Mouse (Mus musculus): ENCODE results near the gene Gm49337. TPM values are rescaled to one million over a fixed set of nuclear protein-coding genes. Genes with fewer than 3 reads are reported as not detected.
"Not testable (repeated sequence)": the region's sequence is repeated elsewhere in the genome, so short reads cannot be mapped to it uniquely, and the experiment has no call there.

Gm49337 gene
- polyA plus RNA-seq, 1 experiment from 2014 or later, result not detected

- Histone ChIP-seq H3K4me3 (peak overlapping the region; percentile 68), H3K27me3 (no peaks in the 10 kb centered on the region), H3K27ac (peak overlapping the region; percentile 100), H3K9me3 (no peaks in the 10 kb centered on the region), H3K4me1 (peaks cover 10% of the 10 kb centered on the region), H3K9ac (peak overlapping the region; percentile 94), H3K36me3 (no peaks in the 10 kb centered on the region), H3K4me2 (replicated peaks) (peak overlapping the region; percentile 68)
- 5% methylated on average over 6 of the region's 6 CpGs for WGBS
- ATAC-seq (ENCODE audit: low FRiP score, low read depth), result no peak
These were observed 47.0 kb downstream of the Gm49337 start for GRCm38 (mm10) chr4:116220071-116220650.

DNA sequence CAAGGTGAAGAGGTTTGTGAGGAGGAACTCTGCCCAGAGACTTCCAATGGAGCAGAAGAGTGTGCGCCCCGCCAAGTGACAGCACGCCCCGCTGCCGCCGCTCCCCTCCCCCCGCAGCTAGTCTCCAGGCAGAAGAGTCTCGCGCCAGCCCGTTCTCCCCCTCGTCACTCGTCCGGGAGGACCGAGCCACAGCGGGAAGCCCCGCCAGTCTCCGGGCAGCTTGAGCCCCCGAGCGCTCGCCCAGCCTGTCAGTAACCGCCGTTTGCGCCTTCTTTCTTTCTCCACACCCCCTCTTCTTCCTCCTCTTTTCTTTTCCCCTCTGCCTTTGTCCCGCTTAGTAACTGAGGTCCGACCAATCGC lies 47.6 kb downstream of the Gm49337 start:
- H3K27me3 ChIP-seq, result no peaks in the 10 kb centered on the region
- H3K9ac ChIP-seq, result peak overlapping the region; percentile 94
- H3K4me2 ChIP-seq (replicated peaks), result peak overlapping the region; percentile 68
- H3K4me3 ChIP-seq, result peak overlapping the region; percentile 68
- WGBS, result under 1% methylated on average over 26 of the region's 26 CpGs
- H3K4me1 ChIP-seq, result peaks cover 10% of the 10 kb centered on the region
- no peaks in the 10 kb centered on the region for H3K36me3 ChIP-seq
- no peaks in the 10 kb centered on the region for H3K9me3 ChIP-seq
- peak; percentile 45 for ATAC-seq (ENCODE audit: low FRiP score, low read depth)
- peak overlapping the region; percentile 100 for H3K27ac ChIP-seq

- Histone ChIP-seq H3K36me3 (no peaks in the 10 kb centered on the region), H3K4me1 (peaks cover 10% of the 10 kb centered on the region), H3K4me3 (peak within 1 kb of the TSS; percentile 68), H3K4me2 (replicated peaks) (peak within 1 kb of the TSS; percentile 68), H3K9me3 (no peaks in the 10 kb centered on the region), H3K27ac (peak within 1 kb of the TSS; percentile 100), H3K9ac (peak within 1 kb of the TSS; percentile 94), H3K27me3 (no peaks in the 10 kb centered on the region)
- peak; percentile 100 for ATAC-seq (ENCODE audit: low FRiP score, low read depth)
- 0% methylated on average over 52 of the region's 53 CpGs for WGBS
These were observed 48.1 kb downstream of the Gm49337 start, which contains the start of gene Pik3r3 for GRCm38 (mm10) chr4:116221140-116221851. TSS of gene Pik3r3 (plus strand) at chr4:116221618.

DNA sequence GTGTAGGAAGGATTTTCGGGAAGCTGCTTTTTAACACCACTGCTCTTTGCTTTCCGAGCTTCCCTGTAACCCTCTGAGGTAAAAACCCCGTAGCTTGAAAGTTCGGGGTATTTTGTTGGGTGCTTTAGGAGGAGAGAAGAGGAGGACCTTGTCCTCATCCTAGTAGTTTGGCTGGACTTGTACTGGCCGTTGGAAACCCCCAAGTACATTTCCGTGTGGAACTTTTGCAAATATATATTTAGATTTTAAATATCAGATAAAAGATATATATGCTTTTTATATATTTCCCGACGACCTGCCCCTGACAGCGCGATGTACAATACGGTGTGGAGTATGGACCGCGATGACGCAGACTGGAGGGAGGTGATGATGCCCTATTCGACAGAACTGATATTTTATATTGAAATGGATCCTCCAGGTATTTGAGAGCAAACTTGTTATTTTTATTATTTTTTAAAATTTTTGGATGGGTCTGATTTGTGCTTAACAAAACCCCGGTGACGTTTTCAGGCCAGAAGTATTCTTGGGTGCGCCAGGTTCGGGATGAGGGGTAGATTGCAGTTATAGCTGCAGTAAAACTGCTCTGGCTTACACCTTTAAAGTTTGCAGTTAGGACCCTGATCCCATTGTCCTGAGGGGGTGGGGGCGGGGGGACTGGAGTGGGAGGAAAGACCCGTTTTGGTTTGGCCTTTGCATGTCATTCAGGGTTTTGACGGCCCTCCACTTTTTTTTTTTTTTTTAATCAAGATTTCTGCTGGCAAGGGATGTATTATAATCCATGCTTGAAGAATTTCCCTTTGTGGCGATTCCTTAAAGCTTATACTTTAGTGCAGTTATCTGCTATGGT lies 49.0 kb downstream of the Gm49337 start:
- Histone ChIP-seq H3K36me3 (no peaks in the 10 kb centered on the region), H3K4me1 (peaks cover 10% of the 10 kb centered on the region), H3K9me3 (no peaks in the 10 kb centered on the region), H3K27me3 (no peaks in the 10 kb centered on the region), H3K9ac (peak overlapping the region; percentile 92), H3K27ac (peak overlapping the region; percentile 99), H3K4me3 (peak overlapping the region; percentile 68), H3K4me2 (replicated peaks) (peak overlapping the region; percentile 68)
- under 1% methylated on average over 23 of the region's 23 CpGs for WGBS
- ATAC-seq (ENCODE audit: low FRiP score, low read depth), result no peak

DNA sequence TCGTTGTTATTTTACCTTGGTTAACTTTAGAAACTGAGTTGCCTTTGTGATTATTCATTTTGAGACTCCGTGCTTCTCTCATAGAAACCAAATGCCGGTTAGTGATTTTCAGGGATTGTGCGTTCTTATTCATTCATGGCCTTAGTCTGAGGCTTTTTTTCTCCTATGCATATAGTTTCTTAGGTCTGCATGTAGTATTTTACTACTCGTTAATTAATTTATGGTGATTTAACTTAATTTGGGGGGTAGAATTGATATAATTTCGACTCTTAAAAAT lies 49.6 kb downstream of the Gm49337 start:
- 4% methylated on average over 6 of the region's 6 CpGs for WGBS
- peak overlapping the region; percentile 99; the same call in 1 of the 2 replicates for H3K27ac ChIP-seq
- ATAC-seq (ENCODE audit: low FRiP score, low read depth), result no peak
- peaks cover 10% of the 10 kb centered on the region for H3K4me1 ChIP-seq
- peak overlapping the region; percentile 68 for H3K4me2 ChIP-seq (replicated peaks)
- H3K9me3 ChIP-seq, result no peaks in the 10 kb centered on the region
- peak overlapping the region; percentile 92 for H3K9ac ChIP-seq
- no peaks in the 10 kb centered on the region for H3K36me3 ChIP-seq
- peak overlapping the region; percentile 68 for H3K4me3 ChIP-seq
- H3K27me3 ChIP-seq, result no peaks in the 10 kb centered on the region

DNA sequence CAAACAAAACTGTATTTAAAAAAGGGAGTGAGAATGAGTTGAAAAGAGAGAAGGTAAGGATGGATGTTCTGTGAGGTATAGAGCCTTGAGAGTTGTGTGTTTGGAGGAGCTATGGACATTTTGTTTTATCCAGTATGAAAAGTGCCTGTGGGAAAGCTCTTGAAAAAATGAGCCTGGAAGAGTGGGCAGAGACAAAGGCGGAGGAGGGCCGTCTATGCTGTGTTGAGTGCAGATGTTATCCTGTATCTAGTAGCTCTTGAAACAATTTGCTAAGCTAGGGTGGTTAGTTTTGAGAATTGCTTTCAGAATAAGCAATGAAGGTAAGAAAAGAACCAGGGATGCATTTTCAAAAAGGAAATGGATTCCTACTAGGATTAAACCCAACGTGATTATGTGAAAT lies 70.2 kb downstream of the Gm49337 start:
- Histone ChIP-seq H3K27ac (no peak overlapping the region), H3K9me3 (no peaks in the 10 kb centered on the region), H3K4me3 (no peak overlapping the region), H3K36me3 (peaks cover 4% of the 10 kb centered on the region), H3K4me1 (no peaks in the 10 kb centered on the region), H3K4me2 (replicated peaks) (no peak overlapping the region), H3K9ac (no peak overlapping the region), H3K27me3 (no peaks in the 10 kb centered on the region)
- 87% methylated on average over 3 of the region's 3 CpGs for WGBS
- ATAC-seq (ENCODE audit: low FRiP score, low read depth), result no peak

GRCm38 (mm10) chr4:116244240-116244639 lies 71.1 kb downstream of the Gm49337 start:
- no peak overlapping the region for H3K4me2 ChIP-seq (replicated peaks)

GRCm38 (mm10) chr4:116245926-116246325 lies 72.7 kb downstream of the Gm49337 start:
- not testable (repeated sequence) for H3K4me1 ChIP-seq; H3K9ac ChIP-seq; H3K9me3 ChIP-seq; H3K4me3 ChIP-seq; H3K27ac ChIP-seq; H3K4me2 ChIP-seq (replicated peaks); H3K36me3 ChIP-seq; H3K27me3 ChIP-seq; ATAC-seq (ENCODE audit: low FRiP score, low read depth)
- WGBS, result 44% methylated on average over 3 of the region's 3 CpGs

More at GRCm38 (mm10) chr4:116244240-116244639, 71.1 kb downstream of the Gm49337 start:
- Histone ChIP-seq H3K9me3 (no peaks in the 10 kb centered on the region), H3K4me1 (no peaks in the 10 kb centered on the region), H3K9ac (no peak overlapping the region), H3K27ac (no peak overlapping the region), H3K27me3 (no peaks in the 10 kb centered on the region), H3K36me3 (peaks cover 4% of the 10 kb centered on the region), H3K4me3 (no peak overlapping the region)
- 81% methylated on average over 2 of the region's 2 CpGs for WGBS
- no peak for ATAC-seq (ENCODE audit: low FRiP score, low read depth)

DNA sequence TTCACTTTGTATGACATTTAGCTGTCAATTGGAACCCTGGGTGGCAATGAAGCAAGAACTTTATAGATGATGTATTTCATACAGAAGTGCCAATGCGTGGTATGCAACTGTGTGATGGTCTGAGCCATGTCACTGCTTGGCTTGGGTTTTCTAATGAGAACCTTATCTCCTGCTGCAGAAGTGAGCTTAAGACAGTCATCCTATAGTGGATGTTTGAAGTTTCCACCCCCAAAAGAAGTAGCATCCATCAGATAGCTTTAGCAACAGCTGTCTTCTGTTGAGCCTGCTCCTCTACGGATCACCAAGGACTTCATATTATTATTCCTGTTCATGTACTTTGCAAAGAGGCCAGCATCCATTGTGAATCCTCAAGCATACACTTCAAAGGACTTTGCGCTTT lies 76.8 kb downstream of the Gm49337 start:
- Histone ChIP-seq H3K9me3 (no peaks in the 10 kb centered on the region), H3K27me3 (no peaks in the 10 kb centered on the region), H3K27ac (no peak overlapping the region), H3K9ac (no peak overlapping the region), H3K36me3 (no peaks in the 10 kb centered on the region; the same call in 1 of the 2 replicates), H3K4me2 (replicated peaks) (no peak overlapping the region), H3K4me1 (no peaks in the 10 kb centered on the region), H3K4me3 (no peak overlapping the region)
- WGBS, result 95% methylated on average over 3 of the region's 3 CpGs
- no peak for ATAC-seq (ENCODE audit: low FRiP score, low read depth)

- WGBS, result 91% methylated on average over 6 of the region's 6 CpGs
- H3K36me3 ChIP-seq, result peaks cover 73% of the 10 kb centered on the region
These were observed 95.0 kb downstream of the Gm49337 start for GRCm38 (mm10) chr4:116268220-116268619.

DNA sequence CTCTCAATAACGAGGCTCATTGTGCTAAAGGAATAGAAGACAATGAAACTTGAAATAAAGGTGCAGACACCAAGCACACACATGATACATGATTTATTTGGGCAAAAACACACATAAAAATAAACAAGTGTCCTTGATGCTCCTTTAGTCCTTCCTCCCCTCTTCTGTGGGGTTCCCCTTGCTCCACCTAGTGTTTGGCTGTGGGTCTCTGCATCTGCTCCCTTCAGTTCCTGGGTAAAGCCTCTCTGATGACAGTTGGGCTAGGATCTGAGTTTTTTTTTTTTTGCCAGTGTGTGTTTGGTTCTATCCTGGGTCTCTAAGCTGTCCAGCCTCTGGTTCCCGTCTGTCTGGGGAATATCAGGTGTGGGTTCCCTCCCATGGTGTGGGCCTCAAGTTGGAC lies 109.0 kb downstream of the Gm49337 start:
- Histone ChIP-seq H3K27me3 (no peaks in the 10 kb centered on the region), H3K36me3 (peaks cover 52% of the 10 kb centered on the region), H3K4me3 (no peak overlapping the region), H3K27ac (no peak overlapping the region), H3K4me1 (no peaks in the 10 kb centered on the region), H3K4me2 (replicated peaks) (no peak overlapping the region), H3K9me3 (no peaks in the 10 kb centered on the region), H3K9ac (no peak overlapping the region)
- no peak for ATAC-seq (ENCODE audit: low FRiP score, low read depth)
- WGBS, result 73% methylated on average over 2 of the region's 2 CpGs

More at GRCm38 (mm10) chr4:116268220-116268619, 95.0 kb downstream of the Gm49337 start:
- no peak for ATAC-seq (ENCODE audit: low FRiP score, low read depth)
- H3K4me3 ChIP-seq, result no peak overlapping the region
- H3K9ac ChIP-seq, result no peak overlapping the region
- no peaks in the 10 kb centered on the region for H3K27me3 ChIP-seq
- H3K4me1 ChIP-seq, result no peaks in the 10 kb centered on the region
- no peaks in the 10 kb centered on the region for H3K9me3 ChIP-seq
- no peak overlapping the region for H3K27ac ChIP-seq
- H3K4me2 ChIP-seq (replicated peaks), result no peak overlapping the region

DNA sequence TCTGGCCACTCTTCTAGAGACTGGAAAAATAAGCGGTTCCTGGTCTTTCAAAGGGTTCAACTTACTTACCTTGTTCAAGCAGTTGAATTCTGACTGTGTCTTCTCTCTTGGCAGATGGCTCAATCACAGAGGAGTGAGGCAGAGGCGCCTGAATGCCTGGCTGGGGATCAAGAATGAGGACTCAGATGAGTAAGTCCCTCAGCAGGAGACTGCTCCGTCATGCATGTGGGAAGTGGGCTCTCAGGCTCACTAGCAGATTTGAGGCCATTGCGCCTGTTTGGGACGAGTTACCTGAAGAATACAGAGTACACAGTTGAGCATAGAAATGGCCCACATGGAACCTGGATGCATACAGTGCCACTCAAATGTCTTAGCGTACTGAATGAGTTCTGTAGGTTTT lies 118.4 kb downstream of the Gm49337 start:
- no peak overlapping the region for H3K27ac ChIP-seq
- no peak overlapping the region for H3K4me2 ChIP-seq (replicated peaks)
- ATAC-seq (ENCODE audit: low FRiP score, low read depth), result no peak
- no peaks in the 10 kb centered on the region for H3K9me3 ChIP-seq
- no peaks in the 10 kb centered on the region for H3K27me3 ChIP-seq
- no peak overlapping the region for H3K9ac ChIP-seq
- no peak overlapping the region for H3K4me3 ChIP-seq
- H3K36me3 ChIP-seq, result peaks cover 77% of the 10 kb centered on the region
- H3K4me1 ChIP-seq, result no peaks in the 10 kb centered on the region
- 94% methylated on average over 6 of the region's 6 CpGs for WGBS

Measured in limb, embryonic 13.5 days (tissue).